Mouse (Mus musculus) monocyte, adult 2 months (primary cell): ENCODE data around the gene Foxn3.

Experiments used
- DNase-seq, 2 experiments: peaks; one replicate each; pipeline ENCODE4 v3.0.0; 2022; ENCODE audit warnings: low spot score in 2 of 2, low read depth in 1 of 2

Foxn3 gene

DNA sequence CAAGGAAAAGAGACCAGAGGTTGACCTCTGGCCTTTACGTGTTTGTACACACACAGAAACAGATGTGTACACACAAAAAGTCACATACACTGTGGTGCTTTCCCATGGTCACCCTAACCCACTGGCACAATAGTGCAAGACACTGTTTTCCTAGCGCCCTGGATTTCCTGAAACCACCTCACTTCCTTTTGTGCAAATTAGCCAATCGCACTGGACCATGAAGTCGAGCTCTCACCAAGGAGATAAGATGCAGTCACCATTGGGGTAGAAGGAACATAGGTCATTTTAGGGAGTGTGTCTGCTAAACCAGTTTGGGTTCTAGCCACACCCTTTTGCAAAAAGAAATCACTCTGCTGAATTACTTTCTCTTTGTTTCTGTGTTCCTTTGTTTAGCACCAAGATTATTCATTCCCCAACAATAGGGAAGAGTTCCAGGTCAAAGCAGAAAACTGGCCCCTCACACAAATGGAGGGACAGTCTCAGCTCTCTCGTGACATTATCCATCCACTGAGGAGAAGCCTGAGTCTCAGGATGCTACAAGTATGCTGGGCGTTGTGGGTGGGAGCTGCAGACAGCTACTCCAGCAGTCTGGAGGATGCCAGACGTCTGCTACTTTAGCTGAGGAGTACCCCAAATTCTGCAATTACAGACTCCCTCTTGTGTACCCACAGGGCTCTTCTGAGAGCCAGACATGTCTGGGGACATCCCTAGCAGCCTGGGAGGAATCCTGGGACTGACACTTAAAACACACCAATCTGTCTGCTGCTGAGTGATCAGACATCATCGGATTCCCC is 202.2 kb downstream of the Foxn3 start:
- DNase-seq = no peak

DNA sequence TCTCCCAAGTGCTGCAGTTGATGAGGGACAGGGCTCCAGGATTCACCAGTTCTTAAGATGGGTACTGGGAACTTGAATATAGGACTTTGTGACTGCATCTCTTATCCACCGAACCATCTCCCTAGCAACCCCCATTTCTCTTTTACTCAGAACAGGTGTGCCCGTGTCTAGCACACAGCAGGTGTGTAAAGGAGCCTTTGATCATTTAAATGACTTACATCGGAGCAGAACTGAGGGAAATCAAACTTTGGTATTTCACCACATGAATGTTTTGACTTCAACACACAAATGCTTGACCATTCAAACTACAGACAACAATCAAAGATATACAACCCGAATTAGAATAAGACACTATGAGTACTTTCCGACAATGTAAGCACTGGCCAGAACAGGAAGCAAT is 204.7 kb downstream of the Foxn3 start:
- no peak for DNase-seq

DNA sequence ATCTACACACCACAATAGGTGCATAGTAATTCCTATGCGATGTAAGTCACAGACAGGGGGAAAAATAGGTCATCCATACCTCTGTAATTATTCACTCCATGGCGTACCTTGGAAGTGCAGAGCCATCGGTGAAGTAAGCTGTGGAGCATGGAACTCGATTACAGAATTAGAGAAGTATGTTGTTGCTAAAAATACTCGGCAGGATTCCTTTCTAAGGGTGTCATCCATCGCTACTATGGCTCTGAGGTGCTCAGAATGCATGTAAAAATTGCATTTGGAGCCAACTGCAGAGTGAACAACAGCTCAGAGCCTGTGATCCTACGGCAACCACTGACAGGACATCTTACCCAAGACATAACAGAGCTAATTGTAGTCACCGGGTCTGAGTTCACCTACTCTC is 206.7 kb downstream of the Foxn3 start:
- no peak for DNase-seq

DNA sequence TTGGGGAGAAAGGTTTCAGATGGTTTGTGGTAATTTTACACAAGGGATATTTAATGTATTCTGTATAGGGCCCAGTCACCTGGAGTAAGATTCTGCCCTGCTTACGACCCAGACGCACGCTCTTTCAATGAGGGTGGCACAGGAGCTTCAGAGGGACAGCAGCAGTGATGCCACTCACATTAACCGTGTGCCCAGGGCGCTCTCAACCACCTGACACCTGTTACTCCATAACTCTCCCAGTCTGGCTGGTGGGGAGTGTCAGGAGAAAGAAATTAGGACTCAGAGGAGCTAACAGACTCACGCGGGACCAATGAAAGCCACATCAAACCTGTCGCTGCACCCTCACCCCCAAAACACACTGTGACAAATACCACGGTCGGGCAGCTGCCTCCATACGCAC is 209.7 kb downstream of the Foxn3 start:
- no peak for DNase-seq

DNA sequence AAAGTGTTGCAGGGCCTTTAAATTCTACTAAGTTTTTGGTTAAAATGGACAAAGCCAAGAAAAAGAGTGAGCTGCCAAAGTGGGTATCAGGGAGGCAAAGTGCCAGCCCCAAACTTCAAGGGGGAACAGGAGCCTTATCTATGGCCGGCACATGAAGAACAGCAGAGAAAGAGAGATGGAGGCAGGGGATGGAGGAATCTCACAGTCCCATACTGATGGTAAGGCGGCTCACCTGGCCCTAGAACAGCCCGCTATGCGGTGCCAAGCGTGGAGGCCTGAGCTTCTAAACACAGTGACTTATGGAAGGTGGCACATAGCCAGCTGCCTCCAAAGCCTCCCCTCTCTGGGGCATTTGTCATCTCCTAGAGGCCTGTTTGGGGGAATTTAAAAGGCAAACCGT is 210.8 kb downstream of the Foxn3 start:
- DNase-seq = no peak

DNA sequence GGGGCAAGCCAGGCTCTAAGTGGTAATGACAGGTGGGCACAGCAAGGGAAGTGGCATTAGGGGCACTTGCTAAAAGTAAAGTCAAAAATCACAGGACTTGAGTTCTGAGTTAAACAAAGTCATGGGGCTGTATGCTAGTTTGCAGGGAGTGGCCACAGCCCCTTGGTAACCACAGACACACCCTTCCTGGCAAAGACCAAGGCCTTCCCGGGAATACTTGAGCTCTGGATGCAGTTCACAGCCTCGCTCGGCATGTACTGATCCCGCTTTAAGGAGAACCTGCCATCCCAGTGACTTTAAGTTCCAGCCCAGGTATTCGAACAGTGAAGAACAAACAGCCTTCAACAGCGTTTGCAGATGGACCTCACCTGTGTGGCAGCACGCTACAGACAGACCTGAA is 211.2 kb downstream of the Foxn3 start:
- DNase-seq = no peak

DNA sequence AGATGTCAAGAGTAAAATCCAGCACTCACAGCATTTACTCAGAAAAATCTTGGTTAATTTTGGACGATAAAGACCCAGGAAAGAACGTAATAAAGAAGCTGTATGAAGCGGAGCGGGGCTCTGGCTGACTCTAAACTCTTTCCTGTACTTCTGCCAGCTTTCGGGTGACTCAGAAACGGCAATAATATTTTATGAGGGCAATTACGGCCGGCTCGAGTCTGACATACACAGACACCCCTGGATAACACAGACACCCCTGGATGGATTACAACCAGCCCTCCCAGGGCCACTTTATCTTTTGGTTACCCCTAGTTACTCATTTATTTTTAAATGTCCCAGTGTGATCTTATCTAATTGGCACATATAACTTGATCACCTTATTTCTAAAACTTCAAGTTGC is 211.7 kb downstream of the Foxn3 start:
- no peak for DNase-seq

DNA sequence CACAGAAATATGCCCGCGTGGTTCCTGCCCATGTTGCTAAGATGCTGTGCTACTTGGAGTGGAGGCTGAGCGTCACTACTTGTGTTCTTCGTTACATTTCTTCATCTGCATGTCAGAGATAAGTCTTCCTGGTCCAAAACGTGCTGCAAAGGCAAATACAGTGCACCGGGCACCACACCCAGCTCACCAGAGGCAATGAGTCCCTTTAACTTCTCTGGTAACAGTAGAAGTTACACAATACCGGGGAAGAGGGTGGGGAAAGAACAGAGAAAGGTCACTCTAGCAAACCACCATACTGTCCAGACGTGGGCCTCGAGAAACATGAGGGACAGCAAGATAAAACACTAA is 213.8 kb downstream of the Foxn3 start:
- peak; percentile 21 to 23 for DNase-seq

DNA sequence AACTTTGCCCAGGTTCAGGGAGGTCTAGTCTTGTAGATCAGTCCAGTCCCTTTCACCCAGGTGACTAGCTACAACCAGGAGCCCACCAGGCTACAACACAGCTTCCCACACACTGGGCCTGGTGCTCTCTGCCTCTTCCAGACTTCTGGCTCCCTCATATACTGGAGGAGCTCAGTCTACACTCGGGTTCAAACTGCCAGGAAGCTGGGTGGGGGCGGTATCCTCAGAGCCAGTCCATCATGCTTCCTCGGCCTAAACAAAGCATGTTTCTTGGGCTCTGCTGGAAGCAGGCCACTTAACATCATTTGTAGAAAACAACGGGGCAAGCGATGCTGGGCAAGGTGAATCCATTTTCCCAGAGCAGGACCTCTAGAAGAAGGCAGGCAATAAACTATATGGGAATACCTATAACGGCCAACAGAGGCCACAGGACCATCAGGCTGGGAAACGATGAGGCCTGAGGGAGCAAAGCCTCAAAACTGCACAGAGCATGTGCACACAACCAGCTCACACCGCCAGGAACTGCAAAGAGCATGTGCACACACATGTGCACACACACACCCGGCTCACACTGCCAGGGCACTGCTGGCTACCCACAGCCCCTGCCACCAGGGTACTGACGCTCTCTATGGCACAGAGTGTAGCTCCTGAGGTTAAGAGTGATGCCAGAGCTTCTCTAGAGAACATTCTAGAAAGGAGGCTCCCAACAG is 214.3 kb downstream of the Foxn3 start:
- DNase-seq = no peak

DNA sequence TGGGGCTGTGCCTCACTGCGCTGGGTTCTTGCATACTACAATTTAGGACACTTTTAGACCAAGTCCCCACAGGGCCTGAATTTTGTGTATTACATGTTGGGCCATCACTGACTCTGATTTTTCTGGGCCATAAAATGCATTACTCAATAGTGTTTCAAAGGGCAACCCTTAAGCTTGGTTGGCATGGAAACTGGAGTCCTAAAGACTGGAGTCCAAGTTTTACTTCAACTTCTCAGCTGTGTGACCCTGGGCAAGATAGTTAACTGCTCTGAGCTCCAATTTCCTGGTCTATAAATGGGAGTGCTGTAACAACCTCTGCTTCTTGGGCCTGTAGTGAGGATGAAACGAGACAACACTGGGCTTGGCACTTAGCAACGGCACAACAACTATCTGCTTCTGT is 215.9 kb downstream of the Foxn3 start:
- DNase-seq = peak in 1 of 2 experiments; percentile 12

DNA sequence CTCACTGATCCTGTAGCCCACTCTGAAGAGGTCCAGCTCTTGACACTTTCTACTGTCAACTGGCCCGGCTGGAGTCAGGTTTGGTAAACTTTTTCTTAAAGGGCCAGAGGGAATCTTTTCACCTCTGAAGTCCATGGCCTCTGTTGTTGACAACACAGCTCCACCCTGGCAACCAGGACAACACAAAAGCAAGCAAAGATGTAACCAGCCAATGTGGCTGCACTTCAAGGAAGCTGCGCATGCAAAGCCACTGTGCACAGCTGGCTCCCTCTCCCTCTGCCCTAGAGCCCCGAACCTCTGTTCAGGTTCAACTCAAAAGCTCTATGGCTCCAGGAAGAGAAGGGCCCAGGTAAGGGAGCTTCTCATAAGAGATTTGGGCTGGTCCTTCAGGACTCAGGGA is 216.4 kb downstream of the Foxn3 start:
- DNase-seq = peak in 1 of 2 experiments; percentile 24

DNA sequence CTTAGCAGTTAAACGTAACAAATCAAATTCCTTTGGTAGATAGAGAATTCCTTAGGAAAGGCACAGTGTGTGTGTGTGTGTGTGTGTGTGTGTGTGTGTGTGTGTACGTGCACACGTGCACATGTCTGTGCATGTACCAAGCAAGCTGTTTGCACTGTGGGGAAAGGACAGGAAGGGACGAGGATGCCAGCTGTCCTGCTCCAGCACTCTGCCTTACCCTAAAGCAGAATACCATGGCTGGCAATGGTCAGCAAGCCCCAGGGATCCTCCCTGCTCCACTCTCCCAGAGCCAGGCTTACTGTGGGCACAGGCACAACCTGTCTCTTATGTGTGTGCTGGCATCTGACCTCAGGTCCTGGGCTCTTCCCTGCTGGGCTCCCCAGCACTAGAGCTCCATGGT is 218.1 kb downstream of the Foxn3 start:
- DNase-seq = no peak

DNA sequence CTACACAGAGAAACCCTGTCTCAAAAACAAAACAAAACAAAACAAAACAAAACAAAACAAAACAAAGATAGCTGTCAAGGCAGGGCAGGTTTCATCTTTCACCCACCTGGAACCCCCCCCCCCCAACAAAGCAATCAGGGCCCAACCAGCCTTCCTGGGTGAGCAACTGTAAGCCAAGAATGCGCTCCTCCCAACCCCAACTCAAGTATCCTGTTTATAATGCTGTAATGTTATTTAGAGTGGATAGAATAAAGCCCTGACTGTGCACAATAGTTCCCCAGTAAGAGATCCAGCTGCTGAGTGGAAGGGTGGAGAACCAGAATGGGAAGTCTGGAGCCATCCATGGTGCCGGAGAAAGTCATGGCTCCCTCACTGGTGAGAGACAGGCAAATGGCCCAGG is 220.0 kb downstream of the Foxn3 start:
- DNase-seq = no peak

DNA sequence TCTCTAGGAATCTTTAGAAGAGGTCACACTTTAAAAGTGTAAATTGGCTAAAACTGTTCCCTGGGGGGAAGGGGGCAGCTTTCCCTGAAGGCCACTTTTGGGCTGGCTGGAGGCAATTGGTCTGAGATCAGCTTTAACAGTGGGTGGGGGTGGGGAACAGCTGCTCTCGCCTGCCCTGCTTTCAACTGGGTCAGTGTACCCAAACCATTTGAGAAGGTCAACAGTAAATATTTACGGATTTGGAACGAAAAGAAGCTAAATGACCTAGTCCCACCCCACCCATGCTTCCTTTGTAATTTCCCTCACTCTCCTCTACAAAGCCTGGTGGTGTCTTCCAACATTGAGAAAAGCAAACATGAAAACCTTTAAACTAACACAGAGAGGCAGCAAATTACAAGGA is 221.2 kb downstream of the Foxn3 start:
- no peak for DNase-seq

DNA sequence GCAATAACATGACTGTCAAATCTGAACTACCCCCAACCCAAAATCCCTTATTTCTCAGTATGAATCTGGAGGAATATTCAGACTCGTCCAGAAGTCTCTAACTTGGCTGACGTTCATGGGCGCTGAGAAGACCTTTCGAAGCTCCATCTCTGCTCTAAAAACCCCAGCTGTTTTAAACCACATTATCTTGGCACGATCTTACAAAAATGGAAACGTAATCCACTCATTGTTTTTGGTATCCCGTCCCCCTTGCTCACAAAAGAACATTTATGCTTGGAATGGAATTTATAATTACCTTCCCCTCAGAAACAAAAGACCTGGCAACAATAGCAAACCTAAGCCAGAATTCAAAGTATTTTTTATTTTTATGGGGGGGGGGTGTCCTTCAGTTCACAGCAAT is 221.6 kb downstream of the Foxn3 start:
- DNase-seq = no peak

DNA sequence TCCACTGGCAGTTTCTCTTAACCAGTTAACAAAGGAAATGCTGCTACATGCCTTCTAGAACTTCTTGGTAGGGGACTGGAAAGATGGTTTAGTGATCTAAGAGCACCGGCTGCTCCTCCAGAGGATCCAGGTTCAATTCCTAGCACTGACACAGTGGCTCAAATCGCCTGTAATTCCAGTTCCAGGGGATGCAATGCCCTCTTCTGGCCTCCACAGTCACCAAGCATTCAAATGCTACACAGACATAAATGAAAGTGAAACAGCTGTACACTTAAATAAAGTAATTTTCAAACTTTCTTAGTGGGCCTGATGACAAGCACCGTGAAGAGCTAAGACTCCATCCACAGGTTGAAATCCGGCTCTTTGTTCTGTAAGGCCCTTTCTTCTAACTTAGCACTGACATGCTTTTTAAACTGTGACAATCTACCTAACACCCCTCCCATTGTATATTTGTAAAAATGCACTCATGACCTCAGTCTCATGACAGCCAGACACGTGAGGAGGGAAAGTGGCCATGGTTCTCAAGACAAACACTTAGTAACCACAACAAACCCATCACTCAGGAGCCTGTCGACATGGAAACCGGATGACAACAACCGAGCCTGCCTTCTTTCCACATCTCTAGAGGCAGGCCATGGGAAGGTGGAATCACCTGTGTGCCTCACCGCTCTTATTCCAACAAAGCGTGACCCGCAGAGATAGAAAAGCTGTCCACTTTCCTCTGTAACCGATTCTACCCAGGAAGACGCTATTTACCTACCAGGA is 222.8 kb downstream of the Foxn3 start:
- DNase-seq = no peak

DNA sequence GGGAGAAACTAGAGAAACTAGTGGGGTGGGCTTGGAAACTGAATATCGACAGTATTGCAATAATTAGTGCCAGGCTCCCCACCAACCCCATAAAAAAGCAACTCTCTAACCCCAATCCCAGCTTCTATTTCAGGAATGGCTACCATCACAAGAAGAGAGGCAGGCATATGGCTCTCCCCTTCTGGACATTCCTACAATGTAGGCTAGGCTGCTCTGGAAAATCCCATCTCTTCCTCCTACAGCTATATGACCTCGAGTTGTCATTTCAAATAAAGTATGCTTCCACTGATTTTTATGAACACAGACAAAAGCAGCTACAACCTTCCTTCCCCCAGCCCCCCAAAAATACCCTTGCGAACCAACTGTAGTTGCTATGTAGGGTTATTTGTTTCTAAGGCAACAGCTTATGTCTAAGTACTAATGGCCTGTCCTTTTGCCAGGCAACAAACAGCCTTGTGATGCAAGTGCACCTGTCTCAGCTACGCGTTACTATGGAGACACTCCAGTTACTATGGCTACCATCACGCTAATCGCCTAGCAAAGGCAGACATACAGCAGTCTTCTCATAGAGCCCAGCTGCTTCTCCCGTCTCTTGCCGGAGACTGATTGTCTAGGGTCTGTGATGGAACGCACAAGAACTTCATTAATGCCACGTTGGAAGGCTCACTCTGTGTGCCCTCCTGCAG is 223.6 kb downstream of the Foxn3 start:
- DNase-seq = no peak

DNA sequence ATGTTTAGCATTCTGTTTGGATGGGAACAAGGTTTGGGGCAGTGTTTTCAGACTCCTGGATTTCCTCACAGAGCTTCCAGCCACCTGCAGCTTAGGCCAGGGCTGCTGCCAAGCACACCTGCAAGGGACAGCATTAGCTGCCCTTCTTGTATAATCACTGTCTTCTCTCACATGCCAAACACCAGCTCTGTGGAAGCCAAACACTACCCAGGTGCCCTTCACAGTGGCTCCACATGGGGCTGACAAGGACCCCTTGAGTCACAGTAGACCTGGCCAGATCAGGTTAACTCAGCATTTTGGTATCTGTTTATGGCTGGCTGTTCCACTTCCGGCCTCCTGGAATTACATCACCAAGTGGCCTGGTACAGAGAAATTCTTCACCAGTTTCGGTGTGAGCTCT is 224.6 kb downstream of the Foxn3 start:
- DNase-seq = no peak

DNA sequence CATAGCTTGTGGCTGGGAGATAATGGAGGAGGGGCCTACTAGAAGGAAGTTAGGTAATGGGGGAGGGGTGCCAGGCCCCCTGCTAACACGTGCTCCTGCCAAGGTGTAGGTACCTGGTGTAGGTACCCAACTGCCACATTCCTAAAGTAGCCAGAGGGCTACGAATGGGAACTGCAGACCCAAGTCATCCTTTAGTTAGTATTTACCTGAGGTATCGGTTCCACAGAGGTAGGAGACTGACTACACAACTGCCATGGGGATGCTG is 226.3 kb downstream of the Foxn3 start:
- DNase-seq = no peak

DNA sequence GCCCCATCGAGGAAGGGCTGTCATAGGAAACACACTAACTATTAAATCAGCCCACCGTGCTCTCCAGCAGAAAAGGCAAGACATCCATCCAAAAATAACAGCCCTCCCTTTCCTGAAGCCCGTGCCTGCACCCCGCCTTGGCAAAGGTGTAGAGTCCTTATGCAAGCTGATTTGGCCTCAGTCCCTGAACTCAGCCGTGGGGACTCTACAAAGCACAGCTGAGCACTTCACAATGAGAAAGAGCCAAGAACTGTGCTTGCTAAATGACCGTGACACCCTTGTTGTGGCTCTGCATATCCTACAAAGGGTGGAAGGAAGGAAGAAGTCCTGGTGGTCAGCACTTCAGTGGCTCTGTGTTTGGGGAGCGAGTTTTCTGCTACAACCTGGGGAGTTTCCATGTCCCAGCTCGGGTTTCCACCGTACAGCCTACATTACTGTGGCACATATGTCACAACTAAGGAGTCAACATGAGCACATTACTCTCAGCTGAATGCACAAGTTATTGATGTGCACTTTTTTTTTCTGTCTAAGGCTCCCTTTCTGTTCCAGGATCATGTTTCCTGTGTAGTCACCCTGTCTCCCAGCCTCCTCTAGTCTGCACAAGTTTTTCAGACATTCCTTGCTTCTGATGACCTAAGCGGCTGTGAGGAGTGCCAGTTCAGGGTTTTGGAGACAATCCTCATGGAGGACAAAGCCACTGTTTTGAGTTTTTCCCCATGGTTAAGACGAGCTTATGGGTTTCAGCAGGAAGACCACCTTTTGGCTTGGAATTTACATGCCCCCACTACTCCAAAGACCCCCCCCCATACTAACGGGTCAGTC is 226.8 kb downstream of the Foxn3 start:
- DNase-seq = no peak

DNA sequence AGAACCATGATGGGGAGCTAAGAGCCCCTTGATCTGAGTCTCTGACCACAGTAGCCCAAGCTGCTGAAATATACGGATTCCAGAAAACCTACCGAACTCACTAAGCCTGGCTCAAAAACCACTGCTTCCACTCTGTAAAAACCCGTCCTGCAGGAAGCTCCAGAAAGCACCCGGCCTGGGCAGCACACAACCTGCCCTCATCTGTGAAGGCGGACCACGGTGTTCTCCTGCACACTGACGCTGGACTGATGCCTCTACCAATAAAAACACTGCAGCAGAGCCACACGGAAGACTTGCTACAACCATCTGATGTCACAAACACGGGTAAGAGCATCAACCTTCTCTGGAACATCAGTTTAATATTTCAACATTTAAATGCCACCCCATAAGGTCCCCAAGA is 227.8 kb downstream of the Foxn3 start:
- no peak for DNase-seq
